ENCODE assay signal across 8 mouse cellular contexts in genomic region chr5:125395008-125395407, GRCm38 (mm10). TPM values are rescaled to one million over a fixed set of nuclear protein-coding genes. Genes with fewer than 3 reads are reported as not detected.
DNase-seq lines count a peak whose midpoint lies in the region; ATAC-seq and TF ChIP-seq lines count a peak whose summit lies in the region.

No protein-coding gene starts in this region.

- 68% methylated on average over 3 of the region's 3 CpGs for WGBS in kidney, adult 2 months
- 55% methylated on average over 3 of the region's 3 CpGs for WGBS in hindbrain, embryonic 14.5 days
- WGBS in midbrain, embryonic 14.5 days: 33% methylated on average over 3 of the region's 3 CpGs

- no peak for TF ChIP-seq POLR2A in kidney, adult 2 months (IDR thresholded peaks at IDR 0.05; ENCODE audit: low read depth, low read length)

- no peaks in the 10 kb centered on the region for H3K27me3 ChIP-seq in kidney, adult 2 months (replicated peaks; ENCODE audit: control insufficient read depth, insufficient read depth, low read length)
- no peaks in the 10 kb centered on the region for H3K27me3 ChIP-seq in hindbrain, embryonic 14.5 days (ENCODE audit: control insufficient read depth, insufficient read depth, low read length)
- H3K27me3 ChIP-seq in midbrain, embryonic 14.5 days (ENCODE audit: control insufficient read depth, insufficient read depth, low read length): no peaks in the 10 kb centered on the region

- no peak overlapping the region for H3K4me3 ChIP-seq in kidney, adult 2 months (ENCODE audit: insufficient read depth, low read depth, low read length)
- no peak overlapping the region for H3K4me3 ChIP-seq in brown adipose tissue, adult 24 weeks (ENCODE audit: insufficient read depth, low read depth, low read length)
- no peak overlapping the region for H3K4me3 ChIP-seq in hindbrain, embryonic 14.5 days (replicated peaks; ENCODE audit: low read length)
- H3K4me3 ChIP-seq in midbrain, embryonic 14.5 days (replicated peaks; ENCODE audit: low read depth, low read length): 0 out of 2 replicates have a peak overlapping the region, but pooled peaks have one; percentile 12

- 0 out of 2 replicates have a peak overlapping the region, but pooled peaks have one; percentile 61 for H3K4me2 ChIP-seq in hindbrain, embryonic 14.5 days (replicated peaks)
- H3K4me2 ChIP-seq in midbrain, embryonic 14.5 days (ENCODE audit: low read length): peak overlapping the region; percentile 70; the same call in 1 of the 2 replicates

- TF ChIP-seq CTCF in kidney, adult 2 months (conservative IDR thresholded peaks at IDR 0.05; ENCODE audit: insufficient read depth, insufficient read length, low read depth, low read length): no peak

- H3K9ac ChIP-seq in hindbrain, embryonic 14.5 days: 0 out of 2 replicates have a peak overlapping the region, but pooled peaks have one; percentile 30
- peak overlapping the region; percentile 29; the same call in 1 of the 2 replicates for H3K9ac ChIP-seq in midbrain, embryonic 14.5 days (replicated peaks; ENCODE audit: low read length)

- no peaks in the 10 kb centered on the region for H3K36me3 ChIP-seq in kidney, adult 2 months (ENCODE audit: control insufficient read depth, insufficient read depth, low read length)
- no peaks in the 10 kb centered on the region for H3K36me3 ChIP-seq in hindbrain, embryonic 14.5 days (replicated peaks; ENCODE audit: control insufficient read depth, insufficient read depth)
- H3K36me3 ChIP-seq in midbrain, embryonic 14.5 days (ENCODE audit: control insufficient read depth, insufficient read depth, low read length): no peaks in the 10 kb centered on the region

- H3K9me3 ChIP-seq in hindbrain, embryonic 14.5 days (ENCODE audit: control insufficient read depth, low read length): no peaks in the 10 kb centered on the region
- no peaks in the 10 kb centered on the region for H3K9me3 ChIP-seq in midbrain, embryonic 14.5 days (ENCODE audit: control insufficient read depth, low read length)

- peaks cover 30% of the 10 kb centered on the region; the same call in 1 of the 2 replicates for H3K4me1 ChIP-seq in kidney, adult 2 months (ENCODE audit: control insufficient read depth, insufficient read depth, low read length)
- peaks cover 16% of the 10 kb centered on the region for H3K4me1 ChIP-seq in brown adipose tissue, adult 24 weeks (ENCODE audit: control insufficient read depth, insufficient read depth, insufficient read length, low read length)
- peaks cover 35% of the 10 kb centered on the region for H3K4me1 ChIP-seq in hindbrain, embryonic 14.5 days (replicated peaks; ENCODE audit: control insufficient read depth, insufficient read depth, low read length)
- H3K4me1 ChIP-seq in midbrain, embryonic 14.5 days (ENCODE audit: control insufficient read depth, insufficient read depth, low read length): peaks cover 32% of the 10 kb centered on the region

- peak overlapping the region; percentile 60 for H3K27ac ChIP-seq in kidney, adult 2 months (ENCODE audit: insufficient read depth, low read depth, low read length)
- H3K27ac ChIP-seq in brown adipose tissue, adult 24 weeks (replicated peaks; ENCODE audit: low read depth, low read length): peak overlapping the region; percentile 99
- peak overlapping the region; percentile 100 for H3K27ac ChIP-seq in hindbrain, embryonic 14.5 days
- H3K27ac ChIP-seq in midbrain, embryonic 14.5 days (replicated peaks; ENCODE audit: low read depth, low read length): peak overlapping the region; percentile 99

- no peak for DNase-seq in kidney, adult 2 months
- no peak for DNase-seq in kidney, adult 11 months
- DNase-seq in hindbrain, embryonic 14.5 days (ENCODE audit: low spot score): no peak
- no peak for DNase-seq in midbrain, embryonic 14.5 days
- DNase-seq in ovary, postnatal 36 days (ENCODE audit: low spot score): no peak
- no peak for DNase-seq in retina, postnatal 1 day
- DNase-seq in gastrocnemius, postnatal 10 days: no peak

- ATAC-seq in hindbrain, embryonic 14.5 days (ENCODE audit: low FRiP score): no peak
- ATAC-seq in midbrain, embryonic 14.5 days (ENCODE audit: low FRiP score, low TSS enrichment): no peak

RNA-seq across cellular contexts. Expression of gene Ubc, which starts 5.0 kb away (rescaled TPM):
- 1,123 and 1,352 TPM in 2 replicates for polyA plus RNA-seq in kidney, adult 2 months (2012; rRNA removed)
- 692 and 1,079 TPM in 2 replicates for polyA plus RNA-seq in brown adipose tissue, adult 24 weeks (2012; ENCODE audit: insufficient read depth, insufficient read length, missing spikeins)
- polyA plus RNA-seq in hindbrain, embryonic 14.5 days (2014; fragmentation: Nextera tagmentation; extraction: Ambion mirVana): 1,333 and 1,355 TPM in 2 replicates
- 1,251 and 1,332 TPM in 2 replicates for polyA plus RNA-seq in midbrain, embryonic 14.5 days (2014; fragmentation: Nextera tagmentation; extraction: Ambion mirVana)
- 100 to 1,000 TPM; 703 to 712 TPM for total RNA-seq in gastrocnemius, postnatal 10 days (2021)

RNA-seq across cellular contexts. Expression of gene Gm10382, which starts 5.9 kb away (rescaled TPM):
- 0.33 and 0.58 TPM in 2 replicates for polyA plus RNA-seq in kidney, adult 2 months (2012; rRNA removed)
- polyA plus RNA-seq in brown adipose tissue, adult 24 weeks (2012; ENCODE audit: insufficient read depth, insufficient read length, missing spikeins): not detected in 2 replicates
- 0.63 TPM in 1 of 2 replicates, not detected in the other for polyA plus RNA-seq in hindbrain, embryonic 14.5 days (2014; fragmentation: Nextera tagmentation; extraction: Ambion mirVana)
- 0.42 and 0.58 TPM in 2 replicates for polyA plus RNA-seq in midbrain, embryonic 14.5 days (2014; fragmentation: Nextera tagmentation; extraction: Ambion mirVana)
- total RNA-seq in gastrocnemius, postnatal 10 days (2021): under 1 TPM; 0.19 to 0.36 TPM

RNA-seq across cellular contexts. Expression of gene Dhx37, which starts 38.9 kb away (rescaled TPM):
- polyA plus RNA-seq in kidney, adult 2 months (2012; rRNA removed): 10.8 and 16.4 TPM in 2 replicates
- polyA plus RNA-seq in brown adipose tissue, adult 24 weeks (2012; ENCODE audit: insufficient read depth, insufficient read length, missing spikeins): 5.0 and 16.9 TPM in 2 replicates
- polyA plus RNA-seq in hindbrain, embryonic 14.5 days (2014; fragmentation: Nextera tagmentation; extraction: Ambion mirVana): 6.8 and 10.2 TPM in 2 replicates
- polyA plus RNA-seq in midbrain, embryonic 14.5 days (2014; fragmentation: Nextera tagmentation; extraction: Ambion mirVana): 8.5 and 9.8 TPM in 2 replicates
- total RNA-seq in gastrocnemius, postnatal 10 days (2021): 1 to 10 TPM; 3.7 to 4.6 TPM

RNA-seq across cellular contexts. Expression of gene Bri3bp, which starts 46.4 kb away (rescaled TPM):
- 12.1 and 13.0 TPM in 2 replicates for polyA plus RNA-seq in kidney, adult 2 months (2012; rRNA removed)
- 15.4 and 19.5 TPM in 2 replicates for polyA plus RNA-seq in brown adipose tissue, adult 24 weeks (2012; ENCODE audit: insufficient read depth, insufficient read length, missing spikeins)
- 34.3 and 36.7 TPM in 2 replicates for polyA plus RNA-seq in hindbrain, embryonic 14.5 days (2014; fragmentation: Nextera tagmentation; extraction: Ambion mirVana)
- 26.8 and 37.8 TPM in 2 replicates for polyA plus RNA-seq in midbrain, embryonic 14.5 days (2014; fragmentation: Nextera tagmentation; extraction: Ambion mirVana)
- 1 to 10 TPM; 7.6 to 8.0 TPM for total RNA-seq in gastrocnemius, postnatal 10 days (2021)

RNA-seq across cellular contexts. Expression of gene Scarb1, which starts 54.1 kb away (rescaled TPM):
- 35.5 and 42.8 TPM in 2 replicates for polyA plus RNA-seq in kidney, adult 2 months (2012; rRNA removed)
- 18.6 and 30.7 TPM in 2 replicates for polyA plus RNA-seq in brown adipose tissue, adult 24 weeks (2012; ENCODE audit: insufficient read depth, insufficient read length, missing spikeins)
- polyA plus RNA-seq in hindbrain, embryonic 14.5 days (2014; fragmentation: Nextera tagmentation; extraction: Ambion mirVana): 36.5 and 39.9 TPM in 2 replicates
- polyA plus RNA-seq in midbrain, embryonic 14.5 days (2014; fragmentation: Nextera tagmentation; extraction: Ambion mirVana): 22.8 and 26.8 TPM in 2 replicates
- total RNA-seq in gastrocnemius, postnatal 10 days (2021): 10 to 100 TPM; 49.8 to 58.0 TPM
